Mouse (Mus musculus) large intestine, adult 2 months (tissue): ENCODE measurements around the gene Zfp592. TPM values are rescaled to one million over a fixed set of nuclear protein-coding genes. Genes with fewer than 3 reads are reported as not detected.

Experiments used
- polyA plus RNA-seq: library from polyadenylated mRNA; depleted of rRNA; stranded (reverse); fragments of >200 nt; gene quantifications from 2 replicates; pipeline ENCODE4 v1.2.3, GENCODE M21; 2012; rRNA removed

Zfp592 gene
- polyA plus RNA-seq, 1 experiment: 20.2 TPM

Other genes starting within 250 kb of the Zfp592 start
- gene Iqgap1, start 167.7 kb upstream of the Zfp592 start, polyA plus RNA-seq: 33.6 and 65.5 TPM in 2 replicates
- 1.3 and 1.9 TPM in 2 replicates for gene Zscan2, start 132.8 kb upstream of the Zfp592 start, polyA plus RNA-seq
- 10.9 and 11.5 TPM in 2 replicates for gene Wdr73, start 92.4 kb upstream of the Zfp592 start, polyA plus RNA-seq
- gene Nmb, start 88.6 kb upstream of the Zfp592 start, polyA plus RNA-seq: 2.0 and 2.1 TPM in 2 replicates
- 62.5 and 64.8 TPM in 2 replicates for gene Sec11a, start 45.9 kb upstream of the Zfp592 start, polyA plus RNA-seq
- 0.01 and 0.03 TPM in 2 replicates for gene Alpk3, start 63.9 kb downstream of the Zfp592 start, polyA plus RNA-seq
- gene Slc28a1, start 121.1 kb downstream of the Zfp592 start, polyA plus RNA-seq: 1.4 and 35.2 TPM in 2 replicates
- gene Pde8a, start 219.9 kb downstream of the Zfp592 start, polyA plus RNA-seq: 3.3 and 3.4 TPM in 2 replicates